Mouse (Mus musculus) intestine, postnatal 0 days (tissue): ENCODE results near the gene Rtl9. TPM values are rescaled to one million over a fixed set of nuclear protein-coding genes. Genes with fewer than 3 reads are reported as not detected.

Experiments
- ATAC-seq: fragments of 200-750 bp; cut with Nextera tagmentation; 2 replicates; pipeline ENCODE4 v1.8.0; 2017; ENCODE audit warnings: mild to moderate bottlenecking, moderate TSS enrichment, moderate library complexity
- H3K27ac ChIP-seq: fragments of 300-500 bp; sonication (generic); 2 replicates; pipeline ENCODE4 v1.5.1; 2014; ENCODE audit warnings: mild to moderate bottlenecking, low read depth, low read length, moderate library complexity
- H3K27me3 ChIP-seq: fragments of 300-500 bp; sonication (generic); replicated peaks from 2 replicates; pipeline ENCODE4 v1.6.1; 2014; ENCODE audit warnings: low read length, mixed read lengths; ENCODE audit not compliant: control insufficient read depth, insufficient read depth
- H3K36me3 ChIP-seq: fragments of 300-500 bp; sonication (generic); 2 replicates; pipeline ENCODE4 v1.6.1; 2014; ENCODE audit warnings: mild to moderate bottlenecking, moderate library complexity; ENCODE audit not compliant: control insufficient read depth, insufficient read depth
- H3K4me1 ChIP-seq: fragments of 300-500 bp; sonication (generic); replicated peaks from 2 replicates; pipeline ENCODE4 v1.6.1; 2014; ENCODE audit warnings: antibody characterized with exemption, low read length, mixed read lengths; ENCODE audit not compliant: control insufficient read depth, insufficient read depth
- H3K4me2 ChIP-seq: fragments of 300-500 bp; sonication (generic); replicated peaks from 2 replicates; pipeline ENCODE4 v1.6.1; 2014; ENCODE audit warnings: low read depth, mild to moderate bottlenecking, moderate library complexity
- H3K4me3 ChIP-seq: fragments of 300-500 bp; sonication (generic); 2 replicates; pipeline ENCODE4 v1.5.1; 2014; ENCODE audit warnings: low read depth, low read length
- H3K9ac ChIP-seq: fragments of 300-500 bp; sonication (generic); 2 replicates; pipeline ENCODE4 v1.6.1; 2014; ENCODE audit warnings: mild to moderate bottlenecking, low read depth, low read length
- H3K9me3 ChIP-seq: fragments of 300-500 bp; sonication (generic); 2 replicates; pipeline ENCODE4 v1.6.1; 2016; ENCODE audit warnings: mixed run types; ENCODE audit not compliant: control insufficient read depth
- CTCF ChIP-seq: sonication (generic); IDR thresholded peaks from 2 replicates; pipeline ENCODE4 v1.5.1; 2016; ENCODE audit warnings: low read depth, mild to moderate bottlenecking, control low read depth, antibody characterized with exemption, moderate library complexity
- WGBS: fragments of 180-500 bp; shearing (Covaris S2); extraction: QIAGEN DNeasy Blood & Tissue Kit; methylation state at CpG from one replicate; pipeline ENCODE4 v1.1.7; 2014; 5-methylcytosine and 5-hydroxymethylcytosine counted together
- polyA plus RNA-seq: library from polyadenylated mRNA; unstranded; fragments of >200 nt; fragmentation: Nextera tagmentation; extraction: Ambion mirVana; gene quantifications from 2 replicates; pipeline ENCODE4 v1.2.1, GENCODE M21; 2015

Gene Rtl9
- polyA plus RNA-seq, 1 experiment from 2014 or later: 0.12 TPM

GRCm38 (mm10) chrX:143088225-143088624, 11.2 kb upstream of the Rtl9 start:
- Histone ChIP-seq H3K4me2 (no peak overlapping the region), H3K4me3 (no peak overlapping the region), H3K27ac (no peak overlapping the region), H3K9ac (no peak overlapping the region), H3K4me1 (no peaks in the 10 kb centered on the region), H3K36me3 (no peaks in the 10 kb centered on the region), H3K9me3 (no peaks in the 10 kb centered on the region), H3K27me3 (no peaks in the 10 kb centered on the region)
- TF ChIP-seq CTCF: no peak
- ATAC-seq: no peak
- 70% methylated on average over 7 of the region's 7 CpGs for WGBS

GRCm38 (mm10) chrX:143090904-143091588, 8.3 kb upstream of the Rtl9 start:
- TF ChIP-seq CTCF: no peak
- Histone ChIP-seq H3K27ac (no peak overlapping the region), H3K27me3 (no peaks in the 10 kb centered on the region), H3K9ac (no peak overlapping the region), H3K4me2 (no peak overlapping the region), H3K36me3 (no peaks in the 10 kb centered on the region), H3K4me3 (no peak overlapping the region), H3K4me1 (no peaks in the 10 kb centered on the region), H3K9me3 (no peaks in the 10 kb centered on the region)
- 62% methylated on average over 6 of the region's 6 CpGs for WGBS
- ATAC-seq: no peak

- H3K4me3 ChIP-seq: no peak overlapping the region
- H3K27me3 ChIP-seq: no peaks in the 10 kb centered on the region
- H3K9me3 ChIP-seq: no peaks in the 10 kb centered on the region
- 61% methylated on average over 6 of the region's 6 CpGs for WGBS
- ATAC-seq: no peak
- H3K4me2 ChIP-seq: no peak overlapping the region
- no peak for TF ChIP-seq CTCF
- no peaks in the 10 kb centered on the region for H3K4me1 ChIP-seq
- no peak overlapping the region for H3K9ac ChIP-seq
- no peaks in the 10 kb centered on the region for H3K36me3 ChIP-seq
- no peak overlapping the region for H3K27ac ChIP-seq
These were observed 1.8 kb upstream of the Rtl9 start for GRCm38 (mm10) chrX:143097551-143097950.

- no peaks in the 10 kb centered on the region for H3K9me3 ChIP-seq
- 90% methylated on average over 5 of the region's 5 CpGs for WGBS
- no peak overlapping the region for H3K27ac ChIP-seq
- no peak for ATAC-seq
- no peaks in the 10 kb centered on the region for H3K36me3 ChIP-seq
- no peak overlapping the region for H3K9ac ChIP-seq
- no peak overlapping the region for H3K4me2 ChIP-seq
- no peak for TF ChIP-seq CTCF
- no peaks in the 10 kb centered on the region for H3K4me1 ChIP-seq
- no peaks in the 10 kb centered on the region for H3K27me3 ChIP-seq
- no peak overlapping the region for H3K4me3 ChIP-seq
These were observed 3.8 kb downstream of the Rtl9 start for GRCm38 (mm10) chrX:143103146-143103545.

- H3K36me3 ChIP-seq: no peaks in the 10 kb centered on the region
- no peak for TF ChIP-seq CTCF
- no peak overlapping the region for H3K4me2 ChIP-seq
- H3K9me3 ChIP-seq: no peaks in the 10 kb centered on the region
- H3K4me1 ChIP-seq: no peaks in the 10 kb centered on the region
- no peak for ATAC-seq
- no peaks in the 10 kb centered on the region for H3K27me3 ChIP-seq
- H3K27ac ChIP-seq: no peak overlapping the region
- 88% methylated on average over 1 of the region's 1 CpGs for WGBS
- no peak overlapping the region for H3K4me3 ChIP-seq
- no peak overlapping the region for H3K9ac ChIP-seq
These were observed 6.5 kb downstream of the Rtl9 start for GRCm38 (mm10) chrX:143105866-143106265.

GRCm38 (mm10) chrX:143112546-143112945, 13.2 kb downstream of the Rtl9 start:
- ATAC-seq: no peak
- Histone ChIP-seq H3K27me3 (no peaks in the 10 kb centered on the region), H3K9me3 (no peaks in the 10 kb centered on the region), H3K4me3 (no peak overlapping the region), H3K27ac (no peak overlapping the region), H3K36me3 (no peaks in the 10 kb centered on the region), H3K4me2 (no peak overlapping the region), H3K9ac (no peak overlapping the region), H3K4me1 (no peaks in the 10 kb centered on the region)
- TF ChIP-seq CTCF: peak; percentile 38; the same call in 1 of the 2 replicates

Other genes starting within 250 kb of the Rtl9 start
- gene Ammecr1, start 132.9 kb upstream of the Rtl9 start, polyA plus RNA-seq: 4.0 and 4.8 TPM in 2 replicates